Mouse (Mus musculus) midbrain, embryonic 10.5 days (tissue): ENCODE measurements at regions not wholly inside any gene's neighbourhood (a gene's known extent, or its start where the extent isn't known, plus 50 kb on each side); places are given as distances from the start of the nearest gene placed in this dataset.

Experiments used
- DNase-seq: peaks from one replicate; pipeline ENCODE4 v3.0.0-alpha.2; 2017; ENCODE audit warnings: low spot score
- H3K27ac ChIP-seq: fragments of 300-500 bp; sonication (generic); replicated peaks from 2 replicates; pipeline ENCODE4 v1.5.1; 2016; ENCODE audit warnings: mild to moderate bottlenecking
- H3K27me3 ChIP-seq: fragments of 300-500 bp; sonication (generic); 2 replicates; pipeline ENCODE4 v1.6.1; 2016; ENCODE audit warnings: low read depth, mild to moderate bottlenecking; ENCODE audit not compliant: poor library complexity, severe bottlenecking
- H3K36me3 ChIP-seq: fragments of 300-500 bp; sonication (generic); 2 replicates; pipeline ENCODE4 v1.6.1; 2016; ENCODE audit warnings: mild to moderate bottlenecking, moderate library complexity
- H3K4me1 ChIP-seq: fragments of 300-500 bp; sonication (generic); 2 replicates; pipeline ENCODE4 v1.6.1; 2016
- H3K4me3 ChIP-seq: fragments of 300-500 bp; sonication (generic); 2 replicates; pipeline ENCODE4 v1.5.1; 2016; ENCODE audit warnings: mild to moderate bottlenecking, moderate library complexity
- H3K9me3 ChIP-seq: fragments of 300-500 bp; sonication (generic); replicated peaks from 2 replicates; pipeline ENCODE4 v1.6.1; 2016; ENCODE audit warnings: mild to moderate bottlenecking
- WGBS: fragments of 180-500 bp; shearing (Covaris S2); methylation state at CpG from one replicate; pipeline ENCODE4 v1.1.7; 2016; 5-methylcytosine and 5-hydroxymethylcytosine counted together

GRCm38 (mm10) chr1:90463302-90463701 is 139.5 kb upstream of the Cops8 start:
- no peak for DNase-seq
- WGBS = 94% methylated on average over 6 of the region's 6 CpGs

GRCm38 (mm10) chr1:90467646-90468045 is 135.1 kb upstream of the Cops8 start:
- no peak overlapping the region for H3K4me3 ChIP-seq
- no peaks in the 10 kb centered on the region for H3K36me3 ChIP-seq
- DNase-seq = peak; percentile 30
- WGBS = 73% methylated on average over 9 of the region's 9 CpGs
- H3K27me3 ChIP-seq = peaks cover 14% of the 10 kb centered on the region; the same call in 1 of the 2 replicates
- H3K9me3 ChIP-seq = no peaks in the 10 kb centered on the region
- H3K27ac ChIP-seq = peak overlapping the region; percentile 64
- H3K4me1 ChIP-seq = peaks cover 31% of the 10 kb centered on the region

More at GRCm38 (mm10) chr1:90463302-90463701, 139.5 kb upstream of the Cops8 start:
- Histone ChIP-seq H3K4me1 (peaks cover 35% of the 10 kb centered on the region), H3K27me3 (peaks cover 15% of the 10 kb centered on the region; the same call in 1 of the 2 replicates), H3K9me3 (no peaks in the 10 kb centered on the region), H3K27ac (no peak overlapping the region), H3K4me3 (no peak overlapping the region), H3K36me3 (no peaks in the 10 kb centered on the region)

- WGBS = 86% methylated on average over 10 of the region's 10 CpGs
- peaks cover 14% of the 10 kb centered on the region; the same call in 1 of the 2 replicates for H3K27me3 ChIP-seq
- peaks cover 65% of the 10 kb centered on the region for H3K4me1 ChIP-seq
- no peak overlapping the region for H3K4me3 ChIP-seq
- peak overlapping the region; percentile 63; the same call in 1 of the 2 replicates for H3K27ac ChIP-seq
- DNase-seq = no peak
- H3K36me3 ChIP-seq = no peaks in the 10 kb centered on the region
- H3K9me3 ChIP-seq = no peaks in the 10 kb centered on the region
Observed at GRCm38 (mm10) chr1:90470996-90471395, 131.8 kb upstream of the Cops8 start.

- Histone ChIP-seq H3K4me3 (no peak overlapping the region), H3K4me1 (peaks cover 73% of the 10 kb centered on the region), H3K27me3 (peaks cover 14% of the 10 kb centered on the region; the same call in 1 of the 2 replicates), H3K27ac (peak overlapping the region; percentile 89; the same call in 1 of the 2 replicates), H3K36me3 (no peaks in the 10 kb centered on the region), H3K9me3 (no peaks in the 10 kb centered on the region)
- DNase-seq = no peak
- 88% methylated on average over 13 of the region's 13 CpGs for WGBS
Observed at GRCm38 (mm10) chr1:90471806-90472205, 131.0 kb upstream of the Cops8 start.

- Histone ChIP-seq H3K36me3 (no peaks in the 10 kb centered on the region), H3K27me3 (no peaks in the 10 kb centered on the region), H3K27ac (peak overlapping the region; percentile 89), H3K9me3 (peaks cover 4% of the 10 kb centered on the region; the same call in 1 of the 2 replicates), H3K4me3 (no peak overlapping the region), H3K4me1 (peaks cover 69% of the 10 kb centered on the region)
- WGBS = 44% methylated on average over 10 of the region's 10 CpGs
- peak; percentile 69 for DNase-seq
Observed at GRCm38 (mm10) chr1:90475060-90475813, 127.5 kb upstream of the Cops8 start.

- H3K27ac ChIP-seq = peak overlapping the region; percentile 76
- 60% methylated on average over 9 of the region's 9 CpGs for WGBS
- no peaks in the 10 kb centered on the region for H3K27me3 ChIP-seq
- no peak overlapping the region for H3K4me3 ChIP-seq
- H3K36me3 ChIP-seq = no peaks in the 10 kb centered on the region
- H3K9me3 ChIP-seq = peaks cover 4% of the 10 kb centered on the region; the same call in 1 of the 2 replicates
- peaks cover 59% of the 10 kb centered on the region for H3K4me1 ChIP-seq
- no peak for DNase-seq
Observed at GRCm38 (mm10) chr1:90476556-90477243, 126.1 kb upstream of the Cops8 start.

- Histone ChIP-seq H3K27me3 (no peaks in the 10 kb centered on the region), H3K4me3 (no peak overlapping the region), H3K4me1 (peaks cover 41% of the 10 kb centered on the region), H3K9me3 (peaks cover 4% of the 10 kb centered on the region; the same call in 1 of the 2 replicates), H3K36me3 (no peaks in the 10 kb centered on the region), H3K27ac (no peak overlapping the region)
- WGBS = 92% methylated on average over 2 of the region's 2 CpGs
- DNase-seq = no peak
Observed at GRCm38 (mm10) chr1:90478839-90479238, 123.9 kb upstream of the Cops8 start.

GRCm38 (mm10) chr1:90481247-90481646 is 121.5 kb upstream of the Cops8 start:
- Histone ChIP-seq H3K27ac (0 out of 2 replicates have a peak overlapping the region, but pooled peaks have one; percentile 49), H3K4me3 (no peak overlapping the region), H3K9me3 (peaks cover 4% of the 10 kb centered on the region; the same call in 1 of the 2 replicates), H3K27me3 (no peaks in the 10 kb centered on the region), H3K36me3 (no peaks in the 10 kb centered on the region), H3K4me1 (peaks cover 17% of the 10 kb centered on the region)
- WGBS = 96% methylated on average over 5 of the region's 5 CpGs
- no peak for DNase-seq

GRCm38 (mm10) chr1:90481708-90482107 is 121.1 kb upstream of the Cops8 start:
- no peak for DNase-seq
- 80% methylated on average over 5 of the region's 5 CpGs for WGBS
- no peaks in the 10 kb centered on the region for H3K27me3 ChIP-seq
- peaks cover 15% of the 10 kb centered on the region for H3K4me1 ChIP-seq
- no peaks in the 10 kb centered on the region for H3K36me3 ChIP-seq
- peak overlapping the region; percentile 38; the same call in 1 of the 2 replicates for H3K27ac ChIP-seq
- H3K4me3 ChIP-seq = no peak overlapping the region
- peaks cover 4% of the 10 kb centered on the region; the same call in 1 of the 2 replicates for H3K9me3 ChIP-seq

GRCm38 (mm10) chr1:90486349-90486839 is 116.4 kb upstream of the Cops8 start:
- no peak overlapping the region for H3K27ac ChIP-seq

GRCm38 (mm10) chr1:90487886-90488285 is 114.9 kb upstream of the Cops8 start:
- WGBS = 86% methylated on average over 2 of the region's 2 CpGs
- no peaks in the 10 kb centered on the region for H3K36me3 ChIP-seq
- H3K9me3 ChIP-seq = no peaks in the 10 kb centered on the region
- no peak overlapping the region for H3K27ac ChIP-seq
- no peak overlapping the region for H3K4me3 ChIP-seq
- H3K27me3 ChIP-seq = peaks cover 6% of the 10 kb centered on the region
- peaks cover 10% of the 10 kb centered on the region for H3K4me1 ChIP-seq
- DNase-seq = no peak

More at GRCm38 (mm10) chr1:90486349-90486839, 116.4 kb upstream of the Cops8 start:
- 92% methylated on average over 11 of the region's 11 CpGs for WGBS
- H3K4me1 ChIP-seq = peaks cover 6% of the 10 kb centered on the region
- DNase-seq = no peak
- H3K4me3 ChIP-seq = no peak overlapping the region
- no peaks in the 10 kb centered on the region; the same call in 1 of the 2 replicates for H3K27me3 ChIP-seq
- no peaks in the 10 kb centered on the region for H3K36me3 ChIP-seq
- H3K9me3 ChIP-seq = no peaks in the 10 kb centered on the region

GRCm38 (mm10) chr1:90488991-90489390 is 113.8 kb upstream of the Cops8 start:
- Histone ChIP-seq H3K36me3 (no peaks in the 10 kb centered on the region), H3K4me3 (no peak overlapping the region), H3K27ac (0 out of 2 replicates have a peak overlapping the region, but pooled peaks have one; percentile 7), H3K4me1 (peaks cover 21% of the 10 kb centered on the region), H3K9me3 (no peaks in the 10 kb centered on the region), H3K27me3 (peaks cover 6% of the 10 kb centered on the region)
- no peak for DNase-seq
- WGBS = 87% methylated on average over 2 of the region's 2 CpGs
